Mouse (Mus musculus): ENCODE results near the gene Zrsr2.

- TF ChIP-seq POLR2A (IDR thresholded peaks at IDR 0.05; ENCODE audit: low read depth, low read length) (no peak), CTCF (IDR thresholded peaks at IDR 0.05; ENCODE audit: borderline replicate concordance, insufficient read depth, low read length) (no peak)
Observed at GRCm38 (mm10) chrX:163897354-163897753, 61.1 kb downstream of the Zrsr2 start.
